In the genomic region with DNA sequence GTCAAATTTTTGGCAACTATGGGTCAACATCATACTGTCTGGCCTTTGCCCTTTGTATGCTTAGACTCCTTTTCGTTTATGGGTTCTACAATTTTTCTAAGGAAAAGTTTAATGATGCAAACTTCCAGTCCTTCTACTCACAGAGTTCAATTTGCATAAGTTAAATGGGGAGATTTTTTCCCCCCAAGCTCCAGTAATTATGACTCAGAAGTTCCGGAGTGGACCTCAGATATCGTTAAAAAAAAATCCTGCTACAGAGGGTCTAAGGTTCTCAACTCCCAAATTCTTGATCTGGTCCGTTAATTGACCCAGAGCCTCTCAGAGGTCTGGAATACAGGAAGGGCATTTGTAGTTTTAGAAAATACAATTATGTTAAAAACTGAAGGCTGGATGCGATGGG, we compare ENCODE assay signal across 1 mouse cellular context.
TF ChIP-seq lines count a peak whose summit lies in the region.

No protein-coding gene starts in this region.

TF ChIP-seq in CH12.LX, 34 proteins besides CTCF, POLR2A, EP300 and RAD21 (continued from another document):
- no peak for TF ChIP-seq ZC3H11A (IDR thresholded peaks at IDR 0.05; ENCODE audit: low read depth, low read length)
- TF ChIP-seq BHLHE40 (IDR thresholded peaks at IDR 0.05; ENCODE audit: low read depth, low read length) = peak; percentile 40; the same call in 1 of the 2 replicates
- TF ChIP-seq ZKSCAN1 (IDR thresholded peaks at IDR 0.05; ENCODE audit: borderline replicate concordance, low read depth, low read length) = no peak
- TF ChIP-seq MYC (IDR thresholded peaks at IDR 0.05; ENCODE audit: low read depth, low read length) = no peak
- no peak for TF ChIP-seq PAX5 (IDR thresholded peaks at IDR 0.05; ENCODE audit: low read length)
- peak; percentile 27; the same call in 1 of the 2 replicates for TF ChIP-seq SIN3A (IDR thresholded peaks at IDR 0.05; ENCODE audit: low read length)
- TF ChIP-seq USF1 (IDR thresholded peaks at IDR 0.05; ENCODE audit: low read depth, low read length) = no peak
